Mouse (Mus musculus) WW6 (cell line): ENCODE data around the gene Scamp2.

Source experiments
- DNase-seq: peaks from one replicate; pipeline ENCODE4 v3.0.0-alpha.2; 2013; ENCODE audit warnings: low read depth, low spot score

Gene Scamp2

DNA sequence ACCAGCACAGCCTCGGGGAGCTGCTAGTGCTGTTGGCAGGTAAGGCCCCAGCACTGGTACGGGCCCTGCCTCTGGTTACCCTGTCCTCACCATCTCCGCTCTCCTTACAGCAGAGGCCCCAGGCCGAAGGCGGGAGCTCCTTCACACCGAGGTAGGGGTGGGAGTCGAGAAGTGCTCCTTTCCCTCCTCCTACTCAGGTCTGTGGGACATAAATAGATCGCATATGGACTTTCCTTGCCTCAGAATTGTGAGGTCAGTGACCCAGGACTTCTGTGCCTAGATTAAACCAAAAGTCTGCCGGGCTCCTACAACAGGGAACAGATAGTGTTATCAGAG lies 33.4 kb downstream of the Scamp2 start:
- no peak for DNase-seq

DNA sequence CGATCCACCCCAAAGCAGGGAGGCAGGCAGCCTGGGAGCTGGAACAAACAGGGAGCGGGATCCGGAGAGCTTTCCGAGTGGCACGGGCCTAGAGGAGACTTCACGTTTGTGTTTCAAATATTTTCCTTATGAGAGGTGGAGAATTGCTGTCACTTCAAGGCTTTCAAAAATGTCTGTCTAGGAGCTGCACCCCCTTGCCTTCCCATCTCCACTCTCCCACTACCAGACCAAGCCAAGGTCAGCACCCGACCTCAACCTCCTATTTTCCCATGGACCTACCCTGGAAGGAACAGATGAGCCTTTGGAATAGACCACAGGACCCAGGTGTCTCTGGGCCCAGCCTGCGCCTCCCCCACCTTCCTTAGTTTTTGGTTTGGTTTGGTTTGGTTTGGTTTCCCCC lies 36.5 kb downstream of the Scamp2 start:
- DNase-seq = no peak

DNA sequence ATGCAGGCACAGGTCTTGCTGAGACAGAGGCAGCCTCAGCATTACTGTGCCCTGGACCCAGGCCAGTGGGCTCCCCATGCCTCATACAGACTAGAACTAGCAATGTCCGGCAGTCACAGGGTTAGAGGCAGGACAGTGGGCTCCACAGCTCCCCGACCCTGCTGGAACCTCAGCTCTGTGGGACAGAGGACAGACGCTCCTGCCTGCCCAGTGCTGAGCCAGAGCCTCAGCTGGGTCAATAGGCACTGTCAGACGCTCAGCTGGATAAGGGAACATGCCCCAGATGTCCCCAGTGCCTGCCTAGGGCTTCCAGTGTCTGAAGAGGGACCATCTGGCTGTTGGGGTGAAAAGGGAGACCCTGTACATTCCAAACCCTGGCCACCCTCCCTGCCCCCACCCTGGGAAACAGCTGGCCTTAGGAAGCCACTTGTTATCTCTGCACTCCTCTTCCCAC lies 37.2 kb downstream of the Scamp2 start:
- DNase-seq = no peak

DNA sequence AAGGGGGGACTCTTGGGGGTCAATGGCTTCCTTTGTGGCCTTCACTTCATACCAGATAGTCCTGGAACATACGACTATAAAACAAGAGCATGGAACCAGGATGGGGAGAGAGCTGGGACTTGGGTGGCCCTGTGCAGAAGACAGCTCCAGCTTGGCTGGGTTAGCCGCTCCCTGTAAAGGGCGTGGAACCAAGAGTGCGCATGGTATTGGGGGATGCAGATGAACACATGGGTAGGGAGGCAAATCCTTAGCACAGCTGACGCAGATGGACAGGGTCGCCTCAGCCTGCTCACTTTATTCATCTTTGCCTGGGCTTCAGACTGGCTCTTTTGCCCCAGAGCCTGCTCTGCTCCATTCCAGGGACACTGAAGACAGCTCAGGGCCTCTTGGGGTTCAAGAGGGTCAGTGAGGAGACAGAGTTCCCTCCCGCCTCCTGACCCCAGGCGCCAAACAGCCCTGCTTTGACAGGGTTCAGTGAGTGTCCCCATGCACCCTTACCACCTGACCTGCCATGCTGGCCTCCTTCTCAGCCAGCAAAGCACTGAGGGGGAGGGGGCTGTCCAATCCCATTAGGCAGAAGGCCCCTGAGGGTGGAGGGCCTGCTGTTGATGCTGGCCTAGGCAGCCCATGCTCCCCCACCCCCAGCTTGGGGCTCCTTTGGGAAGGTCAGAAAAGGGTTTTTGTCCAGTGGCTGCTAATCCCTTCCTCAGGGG lies 38.3 kb downstream of the Scamp2 start:
- DNase-seq = no peak

DNA sequence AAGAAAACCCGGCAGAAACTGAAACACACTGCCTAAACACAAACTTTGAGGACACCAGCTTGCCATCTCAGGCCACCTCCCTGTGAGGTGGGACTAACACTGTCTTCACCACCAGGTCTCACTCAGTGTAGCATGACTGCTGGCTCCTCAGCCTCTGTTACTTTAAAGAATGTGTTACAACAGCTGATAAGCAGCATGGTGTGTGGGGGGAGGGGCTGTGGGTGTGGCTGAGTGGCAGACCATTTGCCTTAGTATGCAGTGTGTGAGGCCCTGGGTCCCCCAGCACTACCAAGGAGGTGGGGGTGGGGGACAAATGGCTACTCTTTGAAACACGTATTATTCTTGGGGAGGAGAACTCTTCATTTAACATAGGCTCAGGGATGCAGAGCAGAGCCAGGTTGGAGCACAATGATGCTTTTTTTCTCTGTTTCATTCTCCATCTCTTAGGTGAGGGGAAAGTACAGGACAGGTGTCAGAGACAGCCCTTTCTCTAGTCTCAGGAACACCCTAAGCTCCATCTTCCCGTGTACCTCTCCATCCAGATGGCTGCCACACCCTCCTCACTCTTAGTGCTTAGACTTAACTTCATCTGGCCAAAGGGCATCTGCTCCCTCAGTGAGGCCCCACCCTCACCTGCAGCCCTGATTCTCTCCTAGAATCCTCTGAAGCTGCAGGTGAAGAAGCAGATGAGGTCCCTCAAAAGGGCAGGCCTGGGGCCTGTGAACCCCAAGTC lies 40.0 kb downstream of the Scamp2 start:
- DNase-seq = no peak

DNA sequence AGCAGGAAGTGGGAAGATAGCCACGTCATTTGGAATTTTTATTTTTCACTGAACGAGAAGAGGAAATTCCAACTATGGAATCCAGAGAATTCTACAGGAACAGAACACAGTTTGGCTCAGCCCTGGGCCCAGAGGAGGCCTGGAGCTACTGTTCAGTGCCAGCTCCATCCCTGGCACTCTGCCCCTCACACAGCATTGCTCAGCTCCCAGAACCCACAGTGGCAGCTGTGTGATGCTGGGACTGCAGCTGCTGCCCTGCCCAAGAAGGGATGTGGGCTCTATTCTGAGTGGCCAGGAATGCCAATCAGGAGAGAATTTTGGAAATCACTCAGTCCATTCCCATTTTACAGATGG lies 40.6 kb downstream of the Scamp2 start:
- DNase-seq = no peak

DNA sequence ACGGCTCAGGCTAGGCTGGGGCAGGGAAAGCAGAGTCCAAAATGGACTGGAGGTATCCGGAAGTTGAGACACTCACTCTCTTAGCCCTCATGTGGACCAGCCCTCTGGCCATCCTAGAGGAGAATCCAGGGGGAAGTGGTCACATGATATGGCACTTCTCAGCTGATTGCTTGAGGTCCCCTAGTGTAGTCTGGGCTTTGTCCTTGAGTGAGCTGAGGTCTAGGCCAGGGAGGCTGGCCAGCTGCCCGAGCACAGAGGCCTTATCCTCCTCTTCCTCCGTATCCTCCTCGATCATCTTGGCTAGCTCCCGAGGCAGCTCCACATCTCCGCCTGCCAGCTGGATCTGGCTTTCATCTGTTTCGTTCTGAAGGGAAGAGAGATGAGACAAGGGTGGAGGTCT lies 41.4 kb downstream of the Scamp2 start:
- no peak for DNase-seq

DNA sequence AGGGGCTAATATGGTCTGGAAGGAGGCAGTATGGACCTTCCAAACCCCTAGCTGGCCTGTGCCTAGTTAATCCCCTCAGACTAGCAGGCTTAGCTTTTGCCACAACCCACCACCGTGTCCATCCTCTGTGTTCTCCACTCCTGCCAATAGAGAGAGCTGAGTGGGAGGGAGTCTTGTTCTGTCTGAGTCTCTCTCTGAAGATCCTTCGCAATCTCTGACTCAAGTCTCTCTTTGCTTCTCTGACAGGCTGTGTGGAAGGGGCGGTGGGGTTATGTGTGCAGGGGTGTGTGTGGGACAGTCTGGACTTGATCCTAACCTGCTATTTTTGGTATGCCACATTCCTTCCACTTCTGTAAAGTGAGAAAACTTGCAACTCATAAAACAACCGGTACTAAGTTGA lies 44.1 kb downstream of the Scamp2 start:
- DNase-seq = no peak

DNA sequence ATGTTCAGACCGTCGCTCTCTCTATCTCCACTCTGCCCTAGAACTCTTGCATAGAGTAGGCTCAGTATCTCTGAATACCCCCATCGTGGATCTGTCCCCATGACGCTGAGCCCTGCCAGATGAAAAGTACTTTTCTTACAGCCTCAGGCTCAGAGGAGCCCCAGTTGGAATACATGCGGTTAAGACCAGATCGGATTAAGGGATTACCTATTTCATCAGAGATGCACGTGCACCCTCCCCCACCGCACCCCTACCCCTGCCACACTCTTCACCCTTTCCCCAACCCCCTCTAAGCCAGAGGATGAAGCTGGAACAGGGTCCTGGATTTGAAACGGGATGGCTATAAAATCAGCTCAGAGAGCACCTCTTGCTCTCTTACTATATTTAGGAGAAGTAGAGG lies 44.8 kb downstream of the Scamp2 start:
- no peak for DNase-seq

DNA sequence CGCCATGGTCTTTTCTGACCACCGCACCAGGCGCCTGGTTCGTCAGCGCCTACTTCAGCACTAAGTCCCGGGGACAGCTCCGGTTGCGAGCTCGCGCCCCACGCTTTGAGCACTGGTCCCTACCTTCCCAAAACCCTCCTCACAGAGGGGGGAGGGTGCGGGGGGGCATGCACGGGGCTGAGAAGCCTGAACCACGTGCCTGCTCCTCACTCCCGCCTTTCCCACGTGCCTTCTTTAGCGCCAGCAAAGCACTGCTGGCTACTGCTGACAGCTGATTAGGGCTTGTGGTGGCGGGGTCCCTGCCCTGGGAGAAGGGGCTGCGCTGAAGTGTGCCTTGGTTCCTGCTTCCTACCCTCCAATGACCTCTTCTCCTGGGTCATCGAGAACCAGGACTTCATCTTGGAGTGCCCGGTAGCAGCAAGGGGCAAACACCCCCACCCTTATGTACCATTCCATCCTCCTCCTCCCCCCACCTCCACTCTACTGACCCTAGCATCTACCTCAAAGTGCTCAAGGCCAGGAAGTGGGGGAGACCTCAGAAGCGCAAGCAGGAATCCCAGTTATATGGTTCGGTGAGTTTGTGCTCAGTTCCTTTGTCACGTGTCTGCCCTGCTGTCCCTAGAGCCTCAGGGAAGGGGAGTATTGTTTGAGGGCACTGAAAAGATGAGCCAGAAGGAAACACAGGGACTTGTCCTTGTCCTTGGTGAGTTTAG lies 45.6 kb downstream of the Scamp2 start, which contains the start of gene Cplx3:
Gene Cplx3, minus strand, starts transcription at position 143 of the 713 bp plus-strand sequence.
- no peak for DNase-seq

DNA sequence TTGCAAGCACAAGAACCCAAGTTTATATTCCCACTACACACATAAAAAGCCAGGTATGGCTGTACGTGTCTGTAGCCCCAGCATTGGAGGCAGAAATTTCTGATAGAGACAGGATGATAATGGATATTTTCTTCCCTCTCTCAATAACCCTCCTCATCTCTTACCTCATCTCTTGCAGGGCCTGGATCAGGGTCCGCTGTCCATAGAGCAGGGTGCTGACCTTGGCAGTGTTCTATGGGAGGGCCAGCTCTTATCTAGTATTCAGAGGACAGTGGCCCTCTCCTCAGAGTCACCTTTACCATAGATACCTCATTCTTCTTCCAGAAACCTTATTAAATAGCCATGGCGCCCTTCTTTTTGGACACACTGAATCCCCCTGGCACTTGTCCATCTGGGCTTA lies 49.1 kb downstream of the Scamp2 start:
- no peak for DNase-seq

DNA sequence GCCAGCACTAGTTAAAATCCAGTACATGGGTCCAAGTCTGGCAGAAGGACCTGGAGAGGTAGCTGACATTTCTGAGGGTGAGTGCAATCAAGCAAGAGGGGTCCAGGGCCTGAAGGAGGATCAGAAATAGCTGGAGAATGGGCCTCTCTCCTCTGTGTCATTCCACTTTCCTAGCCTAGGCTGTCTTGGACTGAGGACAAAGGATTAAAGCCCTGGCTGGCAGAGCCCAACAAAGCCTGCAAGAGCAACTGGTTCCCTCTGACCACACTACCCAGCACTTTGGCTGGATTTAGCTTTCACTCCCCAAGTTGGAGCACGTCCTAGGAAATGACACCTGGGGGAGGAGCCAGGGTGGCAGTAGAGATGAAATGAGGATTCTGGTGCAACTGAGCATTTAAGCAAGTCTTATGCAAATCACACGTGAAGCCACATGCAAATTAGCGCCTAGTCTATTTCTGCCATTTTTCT lies 49.6 kb downstream of the Scamp2 start:
- DNase-seq = no peak

DNA sequence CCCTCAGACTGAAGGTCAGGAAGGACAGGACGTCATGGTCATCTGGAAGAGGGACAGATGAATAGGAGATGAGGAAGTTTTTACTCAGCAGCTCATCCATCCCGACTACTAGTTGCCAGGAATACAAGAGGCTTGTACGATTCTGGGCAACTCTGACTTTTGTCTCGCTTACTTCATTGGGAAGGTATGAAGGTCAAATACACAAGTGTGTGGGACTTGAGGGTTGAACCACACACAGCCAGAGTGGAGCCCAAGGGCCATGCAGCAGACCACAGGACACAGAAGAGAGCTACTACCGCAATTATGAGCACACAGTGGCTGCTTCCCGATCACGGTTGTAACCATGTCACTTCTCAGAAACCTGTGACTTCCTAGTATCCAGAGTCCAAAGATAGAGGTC lies 51.8 kb downstream of the Scamp2 start:
- no peak for DNase-seq

DNA sequence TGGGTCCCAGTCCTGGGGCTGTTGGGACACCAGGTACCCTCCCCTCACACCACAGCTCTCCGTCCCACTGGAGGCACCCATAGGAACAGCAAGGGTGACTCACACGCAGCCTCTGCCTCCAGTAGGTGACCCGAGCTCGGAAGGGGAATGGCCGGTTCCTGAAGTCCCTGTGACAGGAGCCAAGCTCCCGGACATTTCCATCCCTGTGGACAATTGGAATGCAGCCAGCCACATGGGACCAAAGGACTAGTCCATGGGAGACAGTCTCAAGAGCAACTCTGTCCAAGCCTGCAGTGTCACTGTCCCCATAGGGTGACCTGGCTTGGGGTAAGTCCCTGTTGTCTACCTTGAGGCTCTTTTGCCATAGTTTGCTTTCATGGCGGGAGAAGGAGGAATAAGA lies 53.2 kb downstream of the Scamp2 start:
- DNase-seq = no peak

DNA sequence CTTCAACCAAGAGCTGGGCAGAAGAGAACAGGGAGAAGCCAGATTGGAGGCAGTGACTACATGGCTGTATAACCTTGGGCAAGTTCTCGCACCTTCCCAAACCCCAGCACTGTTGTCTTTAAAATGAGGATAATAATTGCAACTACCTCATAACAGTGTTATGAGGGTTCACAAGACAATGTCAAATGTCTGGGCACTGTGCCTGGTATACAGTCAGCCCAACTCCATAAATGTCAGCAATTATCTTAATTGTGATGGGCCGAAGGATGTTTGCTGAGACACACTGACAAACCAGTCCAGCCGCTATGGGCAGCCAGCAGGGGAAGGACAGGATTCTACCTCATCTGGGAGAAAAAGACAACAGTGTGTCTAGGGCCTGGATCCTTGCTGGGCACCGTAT lies 54.0 kb downstream of the Scamp2 start:
- no peak for DNase-seq

DNA sequence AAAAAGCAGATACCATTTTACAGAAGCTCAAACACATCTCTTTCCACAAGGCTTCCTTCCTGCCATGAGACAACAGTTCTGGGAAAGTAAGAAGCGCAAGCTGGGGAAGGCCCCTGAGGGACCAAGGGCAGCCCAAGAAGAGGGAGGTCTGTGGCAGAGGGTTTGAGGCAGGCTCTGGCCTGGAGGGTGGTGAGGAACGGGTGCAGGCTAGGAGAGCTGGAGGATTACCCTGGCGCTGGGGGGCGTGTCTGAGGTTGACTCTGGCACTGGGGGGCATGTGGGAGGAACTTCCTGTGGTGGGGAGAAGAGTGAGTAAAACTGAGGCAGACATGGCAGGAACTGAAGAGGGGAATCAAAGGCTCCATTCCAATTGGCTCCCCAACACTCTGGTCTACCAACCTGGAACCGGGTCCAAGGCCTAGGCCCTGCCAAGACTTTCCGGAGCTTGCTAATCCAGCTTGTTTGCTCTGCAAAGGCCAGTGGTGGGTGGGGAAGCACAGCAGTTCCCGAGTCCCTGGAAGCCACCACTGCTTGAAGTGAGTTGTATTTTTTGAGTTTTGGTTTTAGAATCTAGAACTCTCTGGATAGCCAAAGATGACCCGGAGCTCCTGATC lies 56.9 kb downstream of the Scamp2 start:
- DNase-seq = no peak

DNA sequence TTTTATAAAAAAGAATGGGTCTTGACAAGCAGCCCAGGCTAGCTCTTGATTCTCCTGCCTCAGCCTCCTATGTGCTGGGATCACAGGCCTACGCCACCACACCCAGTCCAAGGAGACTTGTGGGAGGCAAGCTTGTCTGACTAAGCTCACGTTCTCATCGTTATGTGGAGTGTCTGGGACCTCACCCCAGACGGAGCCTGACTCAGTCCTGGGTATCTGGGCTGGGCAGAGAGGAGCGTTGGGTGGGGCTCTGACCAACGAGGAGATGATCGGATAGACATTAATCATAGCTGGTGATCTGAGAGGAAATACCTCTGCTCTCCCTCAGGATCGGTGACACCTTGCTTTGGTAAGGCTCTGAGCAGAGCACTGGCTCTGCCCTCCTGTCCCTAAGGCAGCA lies 58.1 kb downstream of the Scamp2 start:
- DNase-seq = no peak

DNA sequence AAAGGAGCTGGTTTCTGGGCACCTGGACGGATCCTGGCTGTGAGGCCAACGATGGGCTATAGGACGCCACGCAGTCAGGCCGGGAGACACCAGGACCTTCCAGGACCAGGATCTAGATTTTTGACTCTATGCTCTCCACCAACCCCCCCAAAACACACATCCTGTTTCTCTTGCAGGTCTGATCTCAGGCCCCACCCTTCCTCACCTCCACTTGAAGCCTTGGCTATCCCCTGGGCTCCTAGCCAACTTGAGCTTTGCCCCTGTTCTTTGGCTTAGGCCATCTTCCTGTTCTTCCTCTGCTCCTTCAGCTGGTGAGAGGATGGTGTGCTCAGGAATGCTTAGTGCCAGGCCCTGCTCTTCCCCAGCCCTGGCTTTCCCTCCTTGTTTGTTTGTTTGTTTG lies 59.9 kb downstream of the Scamp2 start, which contains the start of gene Lman1l:
Gene Lman1l, minus strand, starts transcription at position 101 of the 400 bp plus-strand sequence.
- no peak for DNase-seq

DNA sequence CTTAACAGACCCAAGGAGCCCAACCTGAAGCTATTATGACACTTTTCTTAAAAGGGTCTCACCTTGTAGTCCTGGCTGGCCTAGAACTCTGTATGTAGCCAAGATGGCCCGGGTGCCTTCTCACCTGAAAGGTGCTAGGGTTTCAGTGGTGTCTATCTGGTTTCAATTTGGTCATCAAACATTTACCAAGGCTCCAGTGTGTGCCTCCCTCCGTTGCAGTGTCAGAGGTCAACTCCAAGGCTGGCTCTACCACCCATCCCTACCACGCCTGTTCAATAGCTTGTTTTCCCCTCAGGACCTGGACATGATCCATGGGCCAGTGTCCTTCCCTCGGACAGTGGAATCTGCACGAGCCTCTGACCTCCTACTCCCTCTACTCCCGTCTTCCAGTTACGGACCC lies 63.6 kb downstream of the Scamp2 start:
- no peak for DNase-seq

DNA sequence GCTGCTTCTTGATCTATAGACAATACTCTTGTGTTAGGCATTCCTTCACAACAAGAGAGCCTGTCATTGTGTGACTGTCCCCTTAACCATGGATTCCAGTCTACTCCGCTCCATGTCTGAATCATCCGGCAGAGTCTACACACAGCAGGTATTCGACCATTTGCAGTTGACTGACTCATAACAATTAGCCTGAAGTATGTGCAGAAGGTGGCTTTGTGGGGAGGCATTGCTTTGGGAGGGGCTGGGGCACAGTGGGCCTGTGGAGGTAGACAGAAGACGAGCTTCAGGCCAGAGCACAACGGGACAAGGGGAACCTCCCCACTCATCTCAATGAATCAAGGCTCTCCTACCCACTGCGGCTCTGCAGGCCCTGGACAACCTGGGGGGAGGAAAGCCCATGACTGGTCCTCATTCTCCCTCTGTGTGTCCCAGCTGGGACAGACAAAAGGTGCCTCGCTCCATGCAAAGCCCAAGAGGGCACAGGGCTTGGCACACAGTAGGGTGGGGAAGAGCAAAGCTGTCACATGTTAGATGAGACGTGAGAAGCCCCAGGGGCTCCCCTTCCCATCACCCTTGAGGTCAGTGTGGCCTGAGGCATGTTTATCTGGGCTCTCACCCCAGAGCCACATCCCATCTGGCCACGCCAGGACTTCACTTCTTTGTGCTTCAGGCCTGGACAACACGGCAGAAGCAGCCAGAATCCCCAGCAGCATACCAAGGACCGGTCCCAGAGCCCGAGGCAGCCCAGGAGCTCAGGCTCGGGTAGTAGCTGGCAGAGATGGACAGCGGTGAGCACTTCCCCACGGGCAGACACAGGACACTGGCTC lies 65.1 kb downstream of the Scamp2 start:
- no peak for DNase-seq

DNA sequence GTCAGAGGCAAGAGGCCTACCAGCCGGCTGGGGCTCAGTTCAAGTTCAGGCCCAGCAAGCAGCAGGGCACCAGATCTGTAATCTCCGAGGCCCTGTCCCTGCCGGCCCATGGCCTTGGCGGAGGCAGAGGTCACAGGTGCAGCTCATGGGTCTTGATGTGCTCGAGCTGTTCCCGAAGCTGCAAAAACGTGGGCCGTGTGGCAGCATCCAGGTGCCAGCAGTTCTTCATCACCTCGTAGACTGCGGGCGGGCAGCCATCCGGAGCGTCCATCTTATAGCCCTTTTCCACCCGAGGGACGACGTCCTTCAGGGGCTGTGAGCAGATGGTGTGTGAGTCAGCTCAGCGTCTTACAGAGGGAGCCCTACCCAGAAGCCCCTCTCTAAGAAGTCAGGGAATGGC lies 66.4 kb downstream of the Scamp2 start:
- DNase-seq = no peak
